Mouse (Mus musculus) neural tube, embryonic 14.5 days (tissue): ENCODE results near the gene Polr1b. TPM values are rescaled to one million over a fixed set of nuclear protein-coding genes. Genes with fewer than 3 reads are reported as not detected.

Experiments
- ATAC-seq: fragments of 200-750 bp; cut with Nextera tagmentation; 2 replicates; pipeline ENCODE4 v1.8.0; 2017; ENCODE audit warnings: low read depth, mild to moderate bottlenecking, moderate TSS enrichment, moderate library complexity
- H3K27ac ChIP-seq: fragments of 300-500 bp; sonication (generic); 2 replicates; pipeline ENCODE4 v1.5.1; 2014; ENCODE audit warnings: low read depth, mild to moderate bottlenecking, control low read depth, low read length, moderate library complexity, mixed read lengths
- H3K27me3 ChIP-seq: fragments of 300-500 bp; sonication (generic); 2 replicates; pipeline ENCODE4 v1.6.1; 2014; ENCODE audit warnings: low read length; ENCODE audit not compliant: control insufficient read depth, insufficient read depth
- H3K36me3 ChIP-seq: fragments of 300-500 bp; sonication (generic); 2 replicates; pipeline ENCODE4 v1.6.1; 2014; ENCODE audit warnings: low read length, mixed read lengths; ENCODE audit not compliant: control insufficient read depth, insufficient read depth
- H3K4me1 ChIP-seq: fragments of 300-500 bp; sonication (generic); 2 replicates; pipeline ENCODE4 v1.6.1; 2014; ENCODE audit warnings: low read length; ENCODE audit not compliant: control insufficient read depth, insufficient read depth
- H3K4me2 ChIP-seq: fragments of 300-500 bp; sonication (generic); 2 replicates; pipeline ENCODE4 v1.6.1; 2014; ENCODE audit warnings: mild to moderate bottlenecking, low read depth, low read length, control low read depth
- H3K4me3 ChIP-seq: fragments of 300-500 bp; sonication (generic); 2 replicates; pipeline ENCODE4 v1.5.1; 2014; ENCODE audit warnings: low read depth, low read length, control low read depth, mixed read lengths
- H3K9ac ChIP-seq: fragments of 300-500 bp; sonication (generic); replicated peaks from 2 replicates; pipeline ENCODE4 v1.6.1; 2014; ENCODE audit warnings: low read depth, mild to moderate bottlenecking, control low read depth, low read length, mixed read lengths
- H3K9me3 ChIP-seq: fragments of 300-500 bp; sonication (generic); 2 replicates; pipeline ENCODE4 v1.6.1; 2016; ENCODE audit warnings: low read length; ENCODE audit not compliant: control insufficient read depth
- WGBS: fragments of 180-500 bp; shearing (Covaris S2); extraction: QIAGEN DNeasy Blood & Tissue Kit; methylation state at CpG from one replicate; pipeline ENCODE4 v1.1.7; 2014; 5-methylcytosine and 5-hydroxymethylcytosine counted together
- polyA plus RNA-seq: library from polyadenylated mRNA; unstranded; fragments of >200 nt; fragmentation: Nextera tagmentation; extraction: Ambion mirVana; gene quantifications from 2 replicates; pipeline ENCODE4 v1.2.1, GENCODE M21; 2014

The Polr1b gene
- polyA plus RNA-seq, 1 experiment from 2014 or later, result 13.2 TPM

GRCm38 (mm10) chr2:129132231-129132630, 31.4 kb downstream of the Polr1b start:
- H3K36me3 ChIP-seq, result peaks cover 8% of the 10 kb centered on the region
- no peak overlapping the region for H3K4me2 ChIP-seq
- no peak overlapping the region for H3K4me3 ChIP-seq
- H3K9ac ChIP-seq, result no peak overlapping the region
- no peaks in the 10 kb centered on the region for H3K9me3 ChIP-seq
- WGBS, result 94% methylated on average over 7 of the region's 7 CpGs
- no peaks in the 10 kb centered on the region for H3K27me3 ChIP-seq
- H3K4me1 ChIP-seq, result peaks cover 7% of the 10 kb centered on the region; the same call in 1 of the 2 replicates
- no peak for ATAC-seq
- no peak overlapping the region for H3K27ac ChIP-seq

GRCm38 (mm10) chr2:129133006-129133805, 32.4 kb downstream of the Polr1b start:
- Histone ChIP-seq H3K36me3 (peaks cover 8% of the 10 kb centered on the region), H3K4me1 (peaks cover 7% of the 10 kb centered on the region; the same call in 1 of the 2 replicates), H3K9ac (no peak overlapping the region), H3K27me3 (no peaks in the 10 kb centered on the region), H3K9me3 (no peaks in the 10 kb centered on the region), H3K4me3 (no peak overlapping the region), H3K4me2 (no peak overlapping the region), H3K27ac (no peak overlapping the region)
- 96% methylated on average over 14 of the region's 14 CpGs for WGBS
- no peak for ATAC-seq

GRCm38 (mm10) chr2:129139906-129140305, 39.1 kb downstream of the Polr1b start:
- Histone ChIP-seq H3K4me2 (no peak overlapping the region), H3K4me3 (no peak overlapping the region), H3K27ac (0 out of 2 replicates have a peak overlapping the region, but pooled peaks have one; percentile 4), H3K36me3 (no peaks in the 10 kb centered on the region), H3K27me3 (no peaks in the 10 kb centered on the region), H3K9ac (no peak overlapping the region), H3K9me3 (no peaks in the 10 kb centered on the region), H3K4me1 (no peaks in the 10 kb centered on the region)
- ATAC-seq, result no peak
- WGBS, result 71% methylated on average over 10 of the region's 10 CpGs

GRCm38 (mm10) chr2:129148836-129149235, 48.0 kb downstream of the Polr1b start:
- no peaks in the 10 kb centered on the region for H3K36me3 ChIP-seq
- H3K27ac ChIP-seq, result no peak overlapping the region
- ATAC-seq, result no peak
- no peak overlapping the region for H3K9ac ChIP-seq
- no peaks in the 10 kb centered on the region for H3K27me3 ChIP-seq
- no peak overlapping the region for H3K4me2 ChIP-seq
- WGBS, result 33% methylated on average over 2 of the region's 2 CpGs
- H3K4me1 ChIP-seq, result no peaks in the 10 kb centered on the region
- H3K9me3 ChIP-seq, result no peaks in the 10 kb centered on the region
- H3K4me3 ChIP-seq, result no peak overlapping the region

DNA sequence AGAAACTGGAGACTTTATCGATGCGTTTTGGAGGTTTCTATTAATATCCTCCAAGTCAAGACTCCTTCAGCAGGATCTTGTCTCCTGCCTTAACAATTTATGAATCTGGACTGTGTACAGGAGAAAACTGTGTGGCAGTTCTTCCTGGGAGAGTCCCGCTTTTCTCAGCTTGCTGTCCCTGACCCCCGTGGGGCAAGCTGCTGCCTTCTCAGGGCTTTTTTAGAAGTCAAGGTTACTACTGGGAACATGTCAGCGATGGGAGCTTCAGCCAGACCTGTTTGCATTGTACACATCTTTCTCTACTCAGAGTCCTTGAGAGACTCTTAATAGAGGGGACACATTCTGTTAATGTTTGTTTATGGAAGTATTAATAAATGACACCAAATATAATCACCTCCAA, 49.6 kb downstream of the Polr1b start:
- Histone ChIP-seq H3K4me2 (no peak overlapping the region), H3K9ac (no peak overlapping the region), H3K4me3 (no peak overlapping the region), H3K27ac (no peak overlapping the region), H3K36me3 (no peaks in the 10 kb centered on the region), H3K9me3 (no peaks in the 10 kb centered on the region), H3K4me1 (no peaks in the 10 kb centered on the region), H3K27me3 (no peaks in the 10 kb centered on the region)
- WGBS, result 94% methylated on average over 5 of the region's 5 CpGs
- no peak for ATAC-seq

- 92% methylated on average over 9 of the region's 9 CpGs for WGBS
- Histone ChIP-seq H3K27ac (no peak overlapping the region), H3K4me1 (no peaks in the 10 kb centered on the region), H3K27me3 (no peaks in the 10 kb centered on the region), H3K9ac (no peak overlapping the region), H3K4me2 (no peak overlapping the region), H3K36me3 (no peaks in the 10 kb centered on the region), H3K4me3 (no peak overlapping the region), H3K9me3 (no peaks in the 10 kb centered on the region)
- ATAC-seq, result no peak
Measured at GRCm38 (mm10) chr2:129151111-129151510, 50.3 kb downstream of the Polr1b start.

GRCm38 (mm10) chr2:129152751-129153150, 52.0 kb downstream of the Polr1b start:
- WGBS, result 69% methylated on average over 1 of the region's 1 CpGs
- Histone ChIP-seq H3K4me1 (no peaks in the 10 kb centered on the region), H3K4me2 (no peak overlapping the region), H3K27me3 (no peaks in the 10 kb centered on the region), H3K9ac (no peak overlapping the region), H3K27ac (no peak overlapping the region), H3K36me3 (no peaks in the 10 kb centered on the region), H3K9me3 (no peaks in the 10 kb centered on the region), H3K4me3 (no peak overlapping the region)
- ATAC-seq, result no peak

- Histone ChIP-seq H3K4me1 (no peaks in the 10 kb centered on the region), H3K36me3 (no peaks in the 10 kb centered on the region), H3K9ac (no peak overlapping the region), H3K27me3 (no peaks in the 10 kb centered on the region), H3K27ac (no peak overlapping the region), H3K4me3 (no peak overlapping the region), H3K4me2 (no peak overlapping the region), H3K9me3 (no peaks in the 10 kb centered on the region)
- 84% methylated on average over 5 of the region's 5 CpGs for WGBS
- no peak for ATAC-seq
Measured at GRCm38 (mm10) chr2:129164815-129165214, 64.0 kb downstream of the Polr1b start.

DNA sequence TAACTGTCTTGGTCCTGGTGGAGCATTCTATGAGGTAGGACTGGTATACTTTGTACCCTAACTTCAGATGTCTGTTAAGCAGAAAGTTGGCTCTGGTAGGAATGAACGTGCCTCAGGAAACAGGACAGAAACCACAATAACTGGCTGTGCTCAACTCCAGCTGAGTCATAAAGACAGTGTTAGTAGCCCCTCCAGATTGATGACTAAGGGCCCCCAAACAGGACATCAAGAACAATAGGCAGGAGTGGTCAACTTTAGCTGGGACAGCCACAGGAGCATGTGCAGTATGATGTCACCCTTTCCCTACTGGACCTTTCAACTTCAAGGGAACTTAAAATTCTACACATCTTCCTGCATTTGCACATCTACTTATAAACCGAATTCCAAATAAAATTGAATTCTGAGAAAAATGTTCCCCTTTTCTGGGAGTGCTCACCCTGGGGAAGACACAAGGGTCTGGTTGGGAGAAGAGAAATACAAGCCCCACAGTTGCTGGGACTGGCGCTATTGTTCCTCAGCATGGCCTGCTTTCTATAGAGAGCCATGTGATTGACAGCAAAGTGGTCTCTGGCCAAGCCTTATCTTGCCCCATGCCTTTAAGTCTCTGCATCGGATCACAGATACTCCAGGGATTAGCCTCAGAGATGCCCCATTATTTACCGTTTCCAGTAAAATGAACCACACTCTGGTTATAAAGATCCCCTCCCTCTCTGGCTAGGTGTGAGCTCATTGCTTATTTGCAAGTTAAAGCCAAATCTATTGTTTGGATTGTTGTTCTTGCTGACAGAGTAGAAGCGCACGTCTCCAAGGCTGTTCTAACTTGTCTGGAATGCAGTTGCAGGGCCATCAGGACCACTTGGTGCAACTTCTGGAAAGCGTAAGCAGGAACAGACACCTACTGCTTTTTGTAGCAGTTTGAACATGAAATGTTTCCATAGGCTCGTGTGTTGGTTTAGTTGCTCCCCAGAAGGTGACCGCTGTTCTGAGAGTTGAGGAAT, 66.0 kb downstream of the Polr1b start:
- H3K9me3 ChIP-seq, result no peaks in the 10 kb centered on the region
- no peak for ATAC-seq
- WGBS, result 82% methylated on average over 10 of the region's 10 CpGs
- H3K9ac ChIP-seq, result no peak overlapping the region
- H3K27ac ChIP-seq, result no peak overlapping the region
- H3K4me1 ChIP-seq, result no peaks in the 10 kb centered on the region
- no peaks in the 10 kb centered on the region for H3K27me3 ChIP-seq
- H3K36me3 ChIP-seq, result no peaks in the 10 kb centered on the region
- no peak overlapping the region for H3K4me3 ChIP-seq
- H3K4me2 ChIP-seq, result no peak overlapping the region
